Mouse (Mus musculus) heart, embryonic 14.5 days (tissue): ENCODE measurements around the gene Mindy1. TPM values are rescaled to one million over a fixed set of nuclear protein-coding genes. Genes with fewer than 3 reads are reported as not detected.
A peak's percentile ranks its signal among the peaks of the same experiment; 100 is the strongest.

Experiments used
- ATAC-seq: fragments of 200-750 bp; cut with Nextera tagmentation; 2 replicates; pipeline ENCODE4 v1.8.0; 2017; ENCODE audit warnings: low read depth, moderate TSS enrichment; ENCODE audit not compliant: insufficient number of reproducible peaks, insufficient read depth, low FRiP score
- H3K27ac ChIP-seq, 2 experiments: fragments of 200-500 bp in 1 of 2; fragments of 300-500 bp in 1 of 2; sonication (generic) in 1 of 2; replicated peaks in 1 of 2; 2 replicates each; pipeline ENCODE4 v1.5.1; 2012 to 2014; ENCODE audit warnings: low read depth in 2 of 2, low read length in 2 of 2, control low read depth in 1 of 2, mild to moderate bottlenecking in 1 of 2, mixed read lengths in 1 of 2; ENCODE audit not compliant: control insufficient read depth in 1 of 2, insufficient read depth in 1 of 2
- H3K27me3 ChIP-seq: fragments of 300-500 bp; sonication (generic); 2 replicates; pipeline ENCODE4 v1.6.1; 2014; ENCODE audit warnings: mild to moderate bottlenecking, low read length, control low read depth; ENCODE audit not compliant: control insufficient read depth, insufficient read depth
- H3K36me3 ChIP-seq: fragments of 300-500 bp; sonication (generic); 2 replicates; pipeline ENCODE4 v1.6.1; 2014; ENCODE audit warnings: mild to moderate bottlenecking, control low read depth, low read length, mixed read lengths; ENCODE audit not compliant: control insufficient read depth, insufficient read depth
- H3K4me1 ChIP-seq, 2 experiments: fragments of 200-500 bp in 1 of 2; fragments of 300-500 bp in 1 of 2; sonication (generic) in 1 of 2; 2 replicates each; pipeline ENCODE4 v1.6.1; 2012 to 2014; ENCODE audit warnings: low read length in 2 of 2, control low read depth in 1 of 2, mixed read lengths in 1 of 2; ENCODE audit not compliant: control insufficient read depth in 2 of 2, insufficient read depth in 2 of 2
- H3K4me2 ChIP-seq: fragments of 300-500 bp; sonication (generic); 2 replicates; pipeline ENCODE4 v1.6.1; 2014; ENCODE audit warnings: mild to moderate bottlenecking, low read length
- H3K4me3 ChIP-seq, 2 experiments: fragments of 200-500 bp in 1 of 2; fragments of 300-500 bp in 1 of 2; sonication (generic) in 1 of 2; 2 replicates each; pipeline ENCODE4 v1.5.1; 2012 to 2014; ENCODE audit warnings: low read length in 2 of 2, mild to moderate bottlenecking in 2 of 2, control low read depth in 1 of 2, low read depth in 1 of 2, moderate library complexity in 1 of 2; ENCODE audit not compliant: control insufficient read depth in 1 of 2, insufficient read depth in 1 of 2
- H3K9ac ChIP-seq: fragments of 300-500 bp; sonication (generic); 2 replicates; pipeline ENCODE4 v1.6.1; 2014; ENCODE audit warnings: mild to moderate bottlenecking, low read length
- H3K9me3 ChIP-seq: fragments of 300-500 bp; sonication (generic); 2 replicates; pipeline ENCODE4 v1.6.1; 2016; ENCODE audit warnings: low read length, control low read depth; ENCODE audit not compliant: control insufficient read depth
- WGBS: fragments of 180-500 bp; shearing (Covaris S2); extraction: QIAGEN DNeasy Blood & Tissue Kit; methylation state at CpG from one replicate; pipeline ENCODE4 v1.1.7; 2014; 5-methylcytosine and 5-hydroxymethylcytosine counted together
- polyA plus RNA-seq: library from polyadenylated mRNA; unstranded; fragments of >200 nt; fragmentation: Nextera tagmentation; extraction: Ambion mirVana; gene quantifications from 2 replicates; pipeline ENCODE4 v1.2.1, GENCODE M21; 2014

Gene Mindy1
- polyA plus RNA-seq, 1 experiment from 2014 or later: 28.8 TPM

GRCm38 (mm10) chr3:95315094-95315843 is 34.1 kb downstream of the Mindy1 start:
- WGBS: under 1% methylated on average over 70 of the region's 71 CpGs
- peak overlapping the region; percentile 89 to 95 for H3K27ac ChIP-seq
- H3K9ac ChIP-seq: peak overlapping the region; percentile 99
- peak; percentile 93 for ATAC-seq
- peaks cover 7% of the 10 kb centered on the region for H3K36me3 ChIP-seq
- peaks cover 29 to 35% of the 10 kb centered on the region in 2 experiments for H3K4me1 ChIP-seq
- H3K27me3 ChIP-seq: no peaks in the 10 kb centered on the region
- no peaks in the 10 kb centered on the region for H3K9me3 ChIP-seq
- peak overlapping the region; percentile 81 to 96 for H3K4me3 ChIP-seq
- H3K4me2 ChIP-seq: peak overlapping the region; percentile 88

- Histone ChIP-seq H3K4me2 (peak overlapping the region; percentile 88), H3K9me3 (no peaks in the 10 kb centered on the region), H3K27ac (peak overlapping the region; percentile 89 to 95), H3K36me3 (peaks cover 14% of the 10 kb centered on the region), H3K4me3 (peak overlapping the region; percentile 81 to 96), H3K9ac (peak overlapping the region; percentile 99), H3K27me3 (no peaks in the 10 kb centered on the region), H3K4me1 (peaks cover 29 to 35% of the 10 kb centered on the region in 2 experiments)
- 3% methylated on average over 9 of the region's 9 CpGs for WGBS
- ATAC-seq: no peak; the same call in 1 of the 2 replicates
These were observed 34.9 kb downstream of the Mindy1 start for GRCm38 (mm10) chr3:95315844-95316550.

GRCm38 (mm10) chr3:95317414-95318080 is 36.4 kb downstream of the Mindy1 start:
- Histone ChIP-seq H3K4me3 (peak overlapping the region; percentile 8 to 9; a peak in 2 of 4 replicates), H3K4me2 (peak overlapping the region; percentile 88), H3K9me3 (no peaks in the 10 kb centered on the region), H3K9ac (peak overlapping the region; percentile 42), H3K36me3 (peaks cover 29% of the 10 kb centered on the region), H3K27me3 (no peaks in the 10 kb centered on the region), H3K27ac (peak overlapping the region; percentile 76 to 82), H3K4me1 (peaks cover 29 to 35% of the 10 kb centered on the region in 2 experiments)
- WGBS: 10% methylated on average over 12 of the region's 12 CpGs
- no peak for ATAC-seq

- H3K4me1 ChIP-seq: peaks cover 29 to 35% of the 10 kb centered on the region in 2 experiments
- peak overlapping the region; percentile 9; the same call in 1 of the 2 replicates for H3K4me2 ChIP-seq
- no peak overlapping the region for H3K4me3 ChIP-seq
- H3K9ac ChIP-seq: peak overlapping the region; percentile 2
- no peaks in the 10 kb centered on the region for H3K27me3 ChIP-seq
- no peak for ATAC-seq
- H3K27ac ChIP-seq: peak overlapping the region; percentile 74 to 82
- H3K36me3 ChIP-seq: peaks cover 39% of the 10 kb centered on the region
- 16% methylated on average over 6 of the region's 6 CpGs for WGBS
- H3K9me3 ChIP-seq: no peaks in the 10 kb centered on the region
These were observed 37.4 kb downstream of the Mindy1 start for GRCm38 (mm10) chr3:95318548-95318947.

- Histone ChIP-seq H3K9me3 (no peaks in the 10 kb centered on the region), H3K4me3 (no peak overlapping the region), H3K27me3 (no peaks in the 10 kb centered on the region), H3K27ac (peak overlapping the region in 1 of 2 experiments; percentile 51; a peak in 2 of 4 replicates), H3K4me1 (peaks cover 29 to 35% of the 10 kb centered on the region in 2 experiments), H3K4me2 (no peak overlapping the region; the same call in 1 of the 2 replicates), H3K36me3 (peaks cover 45% of the 10 kb centered on the region), H3K9ac (peak overlapping the region; percentile 2; the same call in 1 of the 2 replicates)
- no peak for ATAC-seq
- WGBS: 50% methylated on average over 2 of the region's 2 CpGs
These were observed 38.0 kb downstream of the Mindy1 start for GRCm38 (mm10) chr3:95319110-95319509.

GRCm38 (mm10) chr3:95319701-95320625 is 38.8 kb downstream of the Mindy1 start:
- ATAC-seq: no peak
- Histone ChIP-seq H3K4me2 (no peak overlapping the region), H3K36me3 (peaks cover 54% of the 10 kb centered on the region), H3K27me3 (no peaks in the 10 kb centered on the region), H3K27ac (no peak overlapping the region), H3K4me1 (peaks cover 29 to 35% of the 10 kb centered on the region in 2 experiments), H3K4me3 (no peak overlapping the region), H3K9me3 (no peaks in the 10 kb centered on the region), H3K9ac (no peak overlapping the region)
- WGBS: 69% methylated on average over 12 of the region's 12 CpGs
